In the genomic region with DNA sequence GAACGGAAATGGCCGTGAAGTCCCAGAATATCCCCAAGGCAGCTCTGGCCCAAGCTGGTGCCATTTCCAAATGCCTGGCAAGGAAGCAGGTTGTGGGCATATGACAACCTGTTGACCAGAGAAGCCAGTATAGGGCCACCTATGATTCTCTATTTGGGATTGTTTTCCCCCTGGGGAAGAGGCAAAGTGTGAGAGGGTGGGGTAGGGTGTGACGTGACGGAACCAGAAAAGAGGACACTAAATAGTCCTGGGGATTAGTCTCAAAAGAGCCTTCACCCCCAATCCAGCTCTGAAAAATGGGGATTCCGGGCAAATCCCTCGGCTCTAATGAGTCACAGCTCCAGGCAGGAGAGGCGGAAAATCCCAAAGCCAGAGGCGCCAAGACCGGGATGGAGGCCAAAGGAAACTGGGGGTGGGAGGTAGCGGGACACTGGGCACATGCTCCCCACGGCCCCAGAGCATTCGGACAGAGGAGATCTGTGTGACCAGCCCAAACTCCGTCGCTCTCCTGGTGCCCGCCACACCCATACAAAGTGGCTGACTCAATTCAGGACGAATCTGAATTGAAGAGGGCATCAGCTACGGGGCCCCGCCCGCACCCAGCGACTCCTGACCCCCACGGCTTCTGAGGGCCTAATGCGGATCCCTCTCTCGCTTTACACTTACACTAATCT, we compare ENCODE assay signal across 8 mouse cellular contexts. TPM values are rescaled to one million over a fixed set of nuclear protein-coding genes. Genes with fewer than 3 reads are reported as not detected.
DNase-seq lines count a peak whose midpoint lies in the region; ATAC-seq and TF ChIP-seq lines count a peak whose summit lies in the region.

No protein-coding gene starts in this region.

- H3K27ac ChIP-seq in testis, adult 2 months (ENCODE audit: control insufficient read depth, insufficient read depth, low read depth, low read length): peak overlapping the region; percentile 36
- H3K27ac ChIP-seq in hindbrain, embryonic 14.5 days: no peak overlapping the region
- H3K27ac ChIP-seq in liver, embryonic 13.5 days: no peak overlapping the region
- H3K27ac ChIP-seq in neural tube, embryonic 15.5 days (replicated peaks): no peak overlapping the region

- no peak for TF ChIP-seq POLR2A in testis, adult 2 months (IDR thresholded peaks at IDR 0.05; ENCODE audit: control insufficient read depth, low read depth, low read length)

- no peak for ATAC-seq in hindbrain, embryonic 14.5 days (ENCODE audit: low FRiP score)
- no peak for ATAC-seq in liver, embryonic 13.5 days (ENCODE audit: low read depth)
- ATAC-seq in neural tube, embryonic 15.5 days (ENCODE audit: low FRiP score): no peak
- no peak for ATAC-seq in activated CD4-positive, CD25-positive, alpha-beta regulatory T cell, adult 4 months

- WGBS in hindbrain, embryonic 14.5 days: 4% methylated on average over 23 of the region's 23 CpGs
- 24% methylated on average over 23 of the region's 23 CpGs for WGBS in liver, embryonic 13.5 days (ENCODE audit: insufficient replicate concordance)
- WGBS in neural tube, embryonic 15.5 days: 7% methylated on average over 22 of the region's 23 CpGs

- DNase-seq in testis, postnatal 14 days (ENCODE audit: low spot score): no peak
- DNase-seq in gastrocnemius, adult 18-20 months (ENCODE audit: low spot score): peak; percentile 81
- peak; percentile 27 for DNase-seq in hindbrain, embryonic 14.5 days (ENCODE audit: low spot score)
- DNase-seq in liver, embryonic 13.5 days: no peak
- DNase-seq in layer of hippocampus, postnatal 25 days (ENCODE audit: extremely low spot score in 1 of 2, low spot score in 1 of 2): no peak

- no peaks in the 10 kb centered on the region for H3K9me3 ChIP-seq in hindbrain, embryonic 14.5 days (ENCODE audit: control insufficient read depth, low read length)
- H3K9me3 ChIP-seq in liver, embryonic 13.5 days (replicated peaks): no peaks in the 10 kb centered on the region
- H3K9me3 ChIP-seq in neural tube, embryonic 15.5 days (replicated peaks): no peaks in the 10 kb centered on the region

- no peaks in the 10 kb centered on the region for H3K36me3 ChIP-seq in testis, adult 2 months (ENCODE audit: control insufficient read depth, insufficient read depth, low read length)
- H3K36me3 ChIP-seq in hindbrain, embryonic 14.5 days (replicated peaks; ENCODE audit: control insufficient read depth, insufficient read depth): no peaks in the 10 kb centered on the region
- H3K36me3 ChIP-seq in liver, embryonic 13.5 days: no peaks in the 10 kb centered on the region
- H3K36me3 ChIP-seq in neural tube, embryonic 15.5 days: no peaks in the 10 kb centered on the region

- TF ChIP-seq CTCF in testis, adult 2 months (IDR thresholded peaks at IDR 0.05; ENCODE audit: control insufficient read depth, insufficient read depth, insufficient replicate concordance, low read depth, low read length): no peak

- H3K4me2 ChIP-seq in hindbrain, embryonic 14.5 days (replicated peaks): peak overlapping the region; percentile 52
- peak overlapping the region; percentile 69 for H3K4me2 ChIP-seq in liver, embryonic 13.5 days
- H3K4me2 ChIP-seq in neural tube, embryonic 15.5 days: peak overlapping the region; percentile 61

- no peaks in the 10 kb centered on the region for H3K27me3 ChIP-seq in testis, adult 2 months (ENCODE audit: control insufficient read depth, insufficient read depth, low read length)
- H3K27me3 ChIP-seq in hindbrain, embryonic 14.5 days (ENCODE audit: control insufficient read depth, insufficient read depth, low read length): peaks cover 69% of the 10 kb centered on the region
- H3K27me3 ChIP-seq in liver, embryonic 13.5 days: peaks cover 69% of the 10 kb centered on the region
- H3K27me3 ChIP-seq in neural tube, embryonic 15.5 days (replicated peaks): peaks cover 66% of the 10 kb centered on the region

- peaks cover 35% of the 10 kb centered on the region for H3K4me1 ChIP-seq in testis, adult 2 months (ENCODE audit: control insufficient read depth, insufficient read depth, low read length)
- H3K4me1 ChIP-seq in hindbrain, embryonic 14.5 days (replicated peaks; ENCODE audit: control insufficient read depth, insufficient read depth, low read length): peaks cover 38% of the 10 kb centered on the region
- peaks cover 69% of the 10 kb centered on the region for H3K4me1 ChIP-seq in liver, embryonic 13.5 days (replicated peaks)
- H3K4me1 ChIP-seq in neural tube, embryonic 15.5 days: peaks cover 48% of the 10 kb centered on the region

- H3K4me3 ChIP-seq in testis, adult 2 months (ENCODE audit: control insufficient read depth, low read depth, low read length): peak overlapping the region; percentile 82
- H3K4me3 ChIP-seq in hindbrain, embryonic 14.5 days (replicated peaks; ENCODE audit: low read length): peak overlapping the region; percentile 34
- peak overlapping the region; percentile 59 for H3K4me3 ChIP-seq in liver, embryonic 13.5 days (replicated peaks)
- peak overlapping the region; percentile 37 for H3K4me3 ChIP-seq in neural tube, embryonic 15.5 days (replicated peaks)

- no peak overlapping the region for H3K9ac ChIP-seq in hindbrain, embryonic 14.5 days
- no peak overlapping the region for H3K9ac ChIP-seq in liver, embryonic 13.5 days
- H3K9ac ChIP-seq in neural tube, embryonic 15.5 days (replicated peaks): no peak overlapping the region; the same call in 1 of the 2 replicates

RNA-seq across cellular contexts. Expression of a gene that starts 18.4 kb away (rescaled TPM):
- 6.6 and 8.3 TPM in 2 replicates for polyA plus RNA-seq in testis, adult 2 months (2012; rRNA removed)
- total RNA-seq in gastrocnemius, adult 18-20 months (2021): 1 to 10 TPM; 8.1 to 9.6 TPM
- polyA plus RNA-seq in hindbrain, embryonic 14.5 days (2014; fragmentation: Nextera tagmentation; extraction: Ambion mirVana): 9.4 and 10.6 TPM in 2 replicates
- polyA plus RNA-seq in liver, embryonic 13.5 days (2015; fragmentation: Nextera tagmentation; extraction: Ambion mirVana): 3.7 and 4.0 TPM in 2 replicates
- 9.8 TPM in 2 replicates for polyA plus RNA-seq in neural tube, embryonic 15.5 days (2015; fragmentation: Nextera tagmentation; extraction: Ambion mirVana)
- 1 to 10 TPM; 5.6 to 5.9 TPM for total RNA-seq in layer of hippocampus, postnatal 25 days (2021)
- not detected for polyA plus RNA-seq in activated CD4-positive, CD25-positive, alpha-beta regulatory T cell, adult 4 months (2017; shearing (Covaris generic))

RNA-seq across cellular contexts. Expression of a gene that starts 21.8 kb away (rescaled TPM):
- polyA plus RNA-seq in testis, adult 2 months (2012; rRNA removed): 253 and 269 TPM in 2 replicates
- total RNA-seq in gastrocnemius, adult 18-20 months (2021): 10 to 100 TPM; 91.4 to 92.8 TPM
- 164 and 183 TPM in 2 replicates for polyA plus RNA-seq in hindbrain, embryonic 14.5 days (2014; fragmentation: Nextera tagmentation; extraction: Ambion mirVana)
- 58.9 and 81.2 TPM in 2 replicates for polyA plus RNA-seq in liver, embryonic 13.5 days (2015; fragmentation: Nextera tagmentation; extraction: Ambion mirVana)
- polyA plus RNA-seq in neural tube, embryonic 15.5 days (2015; fragmentation: Nextera tagmentation; extraction: Ambion mirVana): 162 and 167 TPM in 2 replicates
- 100 to 1,000 TPM; 390 to 418 TPM for total RNA-seq in layer of hippocampus, postnatal 25 days (2021)
- polyA plus RNA-seq in activated CD4-positive, CD25-positive, alpha-beta regulatory T cell, adult 4 months (2017; shearing (Covaris generic)): 100 to 1,000 TPM in 1 of 2 experiments, 10 to 100 TPM in 1; 85.4 to 142 TPM

RNA-seq across cellular contexts. Expression of a gene that starts 22.3 kb away (rescaled TPM):
- 0.57 and 0.63 TPM in 2 replicates for polyA plus RNA-seq in testis, adult 2 months (2012; rRNA removed)
- total RNA-seq in gastrocnemius, adult 18-20 months (2021): 1 to 10 TPM; 4.2 to 4.6 TPM
- 2.7 and 2.9 TPM in 2 replicates for polyA plus RNA-seq in hindbrain, embryonic 14.5 days (2014; fragmentation: Nextera tagmentation; extraction: Ambion mirVana)
- polyA plus RNA-seq in liver, embryonic 13.5 days (2015; fragmentation: Nextera tagmentation; extraction: Ambion mirVana): 1.1 and 1.4 TPM in 2 replicates
- polyA plus RNA-seq in neural tube, embryonic 15.5 days (2015; fragmentation: Nextera tagmentation; extraction: Ambion mirVana): 3.4 and 4.1 TPM in 2 replicates
- total RNA-seq in layer of hippocampus, postnatal 25 days (2021): 1 to 10 TPM; 6.2 to 7.1 TPM
- polyA plus RNA-seq in activated CD4-positive, CD25-positive, alpha-beta regulatory T cell, adult 4 months (2017; shearing (Covaris generic)): 10 to 100 TPM; 10.7 to 11.9 TPM

RNA-seq across cellular contexts. Expression of a gene that starts 30.1 kb away (rescaled TPM):
- 51.3 and 54.5 TPM in 2 replicates for polyA plus RNA-seq in testis, adult 2 months (2012; rRNA removed)
- 10 to 100 TPM; 48.4 to 52.9 TPM for total RNA-seq in gastrocnemius, adult 18-20 months (2021)
- 79.4 and 83.1 TPM in 2 replicates for polyA plus RNA-seq in hindbrain, embryonic 14.5 days (2014; fragmentation: Nextera tagmentation; extraction: Ambion mirVana)
- polyA plus RNA-seq in liver, embryonic 13.5 days (2015; fragmentation: Nextera tagmentation; extraction: Ambion mirVana): 66.6 and 70.9 TPM in 2 replicates
- polyA plus RNA-seq in neural tube, embryonic 15.5 days (2015; fragmentation: Nextera tagmentation; extraction: Ambion mirVana): 82.2 and 95.1 TPM in 2 replicates
- 10 to 100 TPM; 59.1 to 62.7 TPM for total RNA-seq in layer of hippocampus, postnatal 25 days (2021)
- polyA plus RNA-seq in activated CD4-positive, CD25-positive, alpha-beta regulatory T cell, adult 4 months (2017; shearing (Covaris generic)): 10 to 100 TPM; 17.9 to 25.8 TPM

RNA-seq across cellular contexts. Expression of a gene that starts 30.8 kb away (rescaled TPM):
- 3.4 and 3.8 TPM in 2 replicates for polyA plus RNA-seq in testis, adult 2 months (2012; rRNA removed)
- under 1 TPM; 0.23 to 0.88 TPM for total RNA-seq in gastrocnemius, adult 18-20 months (2021)
- 0.75 and 0.83 TPM in 2 replicates for polyA plus RNA-seq in hindbrain, embryonic 14.5 days (2014; fragmentation: Nextera tagmentation; extraction: Ambion mirVana)
- 31.6 and 32.7 TPM in 2 replicates for polyA plus RNA-seq in liver, embryonic 13.5 days (2015; fragmentation: Nextera tagmentation; extraction: Ambion mirVana)
- polyA plus RNA-seq in neural tube, embryonic 15.5 days (2015; fragmentation: Nextera tagmentation; extraction: Ambion mirVana): 1.0 and 7.1 TPM in 2 replicates
- total RNA-seq in layer of hippocampus, postnatal 25 days (2021): 1 to 10 TPM; 1.3 to 2.4 TPM
- polyA plus RNA-seq in activated CD4-positive, CD25-positive, alpha-beta regulatory T cell, adult 4 months (2017; shearing (Covaris generic)): 100 to 1,000 TPM in 1 of 2 experiments, 10 to 100 TPM in 1; 68.6 to 116 TPM

Comparison
In these comparisons a context has a peak if more than half of its experiments do, and no peak if none do; other contexts are left out.
1. DNase-seq: peak in gastrocnemius, adult 18-20 months (single experiment) and hindbrain, embryonic 14.5 days (single experiment); none in testis, postnatal 14 days (single experiment), liver, embryonic 13.5 days (single experiment) and layer of hippocampus, postnatal 25 days (0 of 2).
2. Peak in every context shown above with its lines, with median percentiles within 50 percentile points of each other: H3K4me3 ChIP-seq and H3K4me2 ChIP-seq.